Mouse (Mus musculus) ES-E14 (cell line): ENCODE results near the gene Cnpy3. TPM values are rescaled to one million over a fixed set of nuclear protein-coding genes. Genes with fewer than 3 reads are reported as not detected.
A peak's percentile ranks its signal among the peaks of the same experiment; 100 is the strongest.

ENCODE experiments used
- DNase-seq: peaks from one replicate; pipeline ENCODE4 v3.0.0-alpha.2; 2013; ENCODE audit warnings: low read depth, low spot score
- H3K27ac ChIP-seq: 2 replicates; pipeline ENCODE4 v1.5.1; 2012; ENCODE audit warnings: low read depth, mild to moderate bottlenecking, low read length, moderate library complexity, mixed read lengths; ENCODE audit not compliant: poor library complexity, insufficient read depth, severe bottlenecking
- H3K36me3 ChIP-seq: 2 replicates; pipeline ENCODE4 v1.6.1; 2012; ENCODE audit warnings: mild to moderate bottlenecking, low read length, moderate library complexity, mixed read lengths; ENCODE audit not compliant: control insufficient read depth, poor library complexity, insufficient read depth, severe bottlenecking
- H3K4me1 ChIP-seq, 2 experiments: fragments of 150-350 bp in 1 of 2; sonication (generic) in 1 of 2; 2 replicates each; pipeline ENCODE4 v1.6.1; 2012; ENCODE audit warnings: low read length in 2 of 2, mild to moderate bottlenecking in 1 of 2, mixed read lengths in 1 of 2; ENCODE audit not compliant: control insufficient read depth in 2 of 2, insufficient read depth in 2 of 2, poor library complexity in 1 of 2
- H3K4me3 ChIP-seq, 2 experiments: fragments of 150-350 bp in 1 of 2; sonication (generic) in 1 of 2; 2 replicates each; pipeline ENCODE4 v1.5.1; 2012; ENCODE audit warnings: low read length in 2 of 2, low read depth in 1 of 2, mild to moderate bottlenecking in 1 of 2, mixed read lengths in 1 of 2; ENCODE audit not compliant: insufficient read depth in 1 of 2, poor library complexity in 1 of 2, severe bottlenecking in 1 of 2
- H3K9ac ChIP-seq: 2 replicates; pipeline ENCODE4 v1.6.1; 2012; ENCODE audit warnings: low read depth, mild to moderate bottlenecking, low read length, mixed read lengths; ENCODE audit not compliant: poor library complexity, insufficient read depth, severe bottlenecking
- H3K9me3 ChIP-seq: fragments of 150-350 bp; sonication (generic); 2 replicates; pipeline ENCODE4 v1.6.1; 2012; ENCODE audit warnings: low read depth, mild to moderate bottlenecking, low read length; ENCODE audit not compliant: control insufficient read depth, insufficient read depth
- CHD2 ChIP-seq: IDR thresholded peaks from 2 replicates; pipeline ENCODE4 v1.6.1; 2014; ENCODE audit warnings: mild to moderate bottlenecking, low read depth, low read length, inconsistent platforms
- HCFC1 ChIP-seq: IDR thresholded peaks from 2 replicates; pipeline ENCODE4 v1.6.1; 2012; ENCODE audit warnings: low read length, inconsistent platforms, borderline replicate concordance; ENCODE audit not compliant: insufficient read depth
- MAFK ChIP-seq: IDR thresholded peaks from 2 replicates; pipeline ENCODE4 v1.6.1; 2014; ENCODE audit warnings: mild to moderate bottlenecking, low read depth, low read length, inconsistent platforms; ENCODE audit not compliant: insufficient read depth
- ZC3H11A ChIP-seq: IDR thresholded peaks from 2 replicates; pipeline ENCODE4 v1.6.1; 2012; ENCODE audit warnings: low read depth, mild to moderate bottlenecking, inconsistent platforms, low read length, borderline replicate concordance
- ZNF384 ChIP-seq: IDR thresholded peaks from 2 replicates; pipeline ENCODE4 v1.6.1; 2012; ENCODE audit warnings: low read depth, low read length, inconsistent platforms
- in situ Hi-C, 2 experiments: fragments of 600-800 bp; cut with MboI; formaldehyde crosslinking; loops; one replicate each; pipeline ENCODE4 v1.15.1; 2025; ENCODE audit warnings: low sequenced_read_pairs in 2 of 2, inconsistent platforms in 1 of 2; ENCODE audit not compliant: unreplicated experiment in 2 of 2
- total RNA-seq: library from RNA; depleted of rRNA; stranded (reverse); fragments of 300-350 nt; gene quantifications from 2 replicates; pipeline ENCODE4 v1.2.3, GENCODE M21; 2012

The Cnpy3 gene
- total RNA-seq, 1 experiment = 69.7 TPM

DNA sequence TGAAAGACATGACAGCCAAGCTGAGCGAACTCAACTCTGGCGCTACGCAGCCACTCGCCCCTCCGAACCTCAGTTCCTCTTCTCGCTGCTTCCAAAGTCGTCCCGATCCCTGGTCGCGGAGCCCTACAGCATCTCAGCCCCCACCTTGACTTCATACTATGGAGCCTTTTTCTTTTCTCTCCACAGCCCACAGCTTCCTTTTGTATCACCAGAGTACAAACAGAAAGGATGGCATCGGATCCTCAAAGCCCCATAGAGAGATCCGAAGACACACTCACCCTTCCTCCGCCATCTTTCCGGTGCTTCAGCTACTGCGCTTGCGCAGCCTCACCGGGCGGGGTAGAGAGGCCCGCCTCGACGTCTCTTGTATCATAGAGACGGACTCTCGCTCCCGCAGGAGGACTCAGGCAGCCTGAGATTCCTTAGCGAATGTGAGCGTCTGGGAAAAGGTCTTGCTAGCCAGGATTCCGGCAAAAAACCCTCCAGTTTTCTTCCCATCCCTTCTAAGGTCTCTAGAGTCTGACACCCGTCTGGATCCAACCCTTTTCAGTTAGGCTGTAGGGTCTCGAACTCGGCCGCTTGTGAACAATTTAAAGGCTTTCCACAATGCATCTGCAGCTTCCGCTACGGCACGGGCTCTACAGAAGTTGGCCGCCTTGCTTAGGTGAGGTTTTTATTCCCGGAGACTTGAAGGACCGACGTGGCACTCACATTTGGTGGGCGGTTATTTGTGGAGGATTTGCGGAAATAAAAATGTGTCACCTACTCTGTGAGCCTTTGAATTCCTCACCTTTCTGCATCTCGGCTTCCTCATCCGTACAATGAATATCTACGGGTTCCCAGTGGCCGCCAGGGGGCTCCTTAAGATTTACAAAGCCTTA lies 30.6 kb upstream of the Cnpy3 start, which contains the start of gene Rpl7l1:
Rpl7l1 (minus strand) TSS at position 332 of the 881 bp plus-strand sequence.
- TF ChIP-seq ZNF384 (peak; percentile 12; the same call in 1 of the 2 replicates), HCFC1 (peak; percentile 71), ZC3H11A (no peak), CHD2 (no peak), MAFK (no peak)
- Histone ChIP-seq H3K9ac (peak within 1 kb of the TSS; percentile 95), H3K4me3 (peak within 1 kb of the TSS; percentile 82 to 95), H3K36me3 (peaks cover 34% of the 10 kb centered on the region), H3K9me3 (no peaks in the 10 kb centered on the region), H3K4me1 (peaks cover 4 to 10% of the 10 kb centered on the region in 2 experiments), H3K27ac (peak within 1 kb of the TSS; percentile 83)
- in situ Hi-C loops = no loop called here
- DNase-seq = peak; percentile 94

DNA sequence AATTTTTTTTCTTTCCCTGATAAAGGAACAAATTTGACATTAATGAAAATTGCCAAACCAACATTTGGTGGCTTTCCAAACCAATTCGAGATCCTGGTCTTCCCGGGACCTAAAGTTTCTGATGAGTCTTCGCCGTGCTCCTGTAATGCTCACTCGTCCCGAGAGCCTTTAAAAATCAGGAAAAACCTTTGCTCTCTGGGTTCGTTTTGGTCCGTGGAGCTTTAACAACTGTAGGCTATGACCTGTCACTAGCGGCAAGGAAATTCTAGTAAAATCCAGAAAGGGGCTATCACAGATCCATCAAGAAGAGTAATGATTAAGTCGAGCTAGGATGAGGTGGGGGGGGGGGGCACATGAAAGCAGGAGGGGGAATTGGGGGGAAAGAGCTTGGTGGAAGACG lies 29.9 kb upstream of the Cnpy3 start:
- in situ Hi-C loops = no loop called here
- H3K27ac ChIP-seq = peak overlapping the region; percentile 59

GRCm38 (mm10) chr17:46776087-46776486 lies 24.1 kb upstream of the Cnpy3 start:
- H3K36me3 ChIP-seq = peaks cover 60% of the 10 kb centered on the region
- TF ChIP-seq CHD2 (no peak), ZNF384 (no peak), MAFK (no peak), ZC3H11A (no peak), HCFC1 (no peak)
- DNase-seq = no peak
- H3K4me3 ChIP-seq = no peak overlapping the region
- H3K27ac ChIP-seq = no peak overlapping the region
- in situ Hi-C loops = no loop called here
- H3K9ac ChIP-seq = no peak overlapping the region
- H3K9me3 ChIP-seq = no peaks in the 10 kb centered on the region
- peaks cover 4 to 14% of the 10 kb centered on the region in 2 experiments for H3K4me1 ChIP-seq

More for the DNA sequence above, 29.9 kb upstream of the Cnpy3 start:
- no peak for DNase-seq
- no peak for TF ChIP-seq ZNF384
- TF ChIP-seq MAFK = no peak
- no peak for TF ChIP-seq ZC3H11A
- TF ChIP-seq HCFC1 = no peak
- no peak for TF ChIP-seq CHD2
- Histone ChIP-seq H3K9ac (peak overlapping the region; percentile 95), H3K36me3 (peaks cover 40% of the 10 kb centered on the region), H3K4me1 (peaks cover 4 to 10% of the 10 kb centered on the region in 2 experiments), H3K4me3 (peak overlapping the region; percentile 82 to 95), H3K9me3 (no peaks in the 10 kb centered on the region)

GRCm38 (mm10) chr17:46775070-46775469 lies 23.1 kb upstream of the Cnpy3 start:
- H3K36me3 ChIP-seq = peaks cover 51% of the 10 kb centered on the region
- H3K9ac ChIP-seq = no peak overlapping the region
- H3K9me3 ChIP-seq = no peaks in the 10 kb centered on the region
- no peak overlapping the region; the same call in 1 of the 2 replicates for H3K27ac ChIP-seq
- no peak for DNase-seq
- H3K4me3 ChIP-seq = no peak overlapping the region
- TF ChIP-seq HCFC1 (no peak), ZNF384 (no peak), ZC3H11A (no peak), CHD2 (no peak), MAFK (no peak)
- in situ Hi-C loops = no loop called here
- peaks cover 0 to 14% of the 10 kb centered on the region in 2 experiments; a peak in 3 of 4 replicates for H3K4me1 ChIP-seq
